Mouse (Mus musculus): ENCODE data around the gene Arhgap10.

Arhgap10 gene

GRCm38 (mm10) chr8:77520601-77521000, 2.8 kb upstream of the Arhgap10 start:
- in situ Hi-C loops (cut with MboI; ENCODE audit: unreplicated experiment in 2 of 2) = loop anchor here in 1 of 2 experiments (10.0 kb wide), 1 partner anchor 366 kb away; no protein-coding TSS in a partner anchor

- in situ Hi-C loops (cut with MboI; ENCODE audit: unreplicated experiment in 2 of 2) = no loop called here
Observed at GRCm38 (mm10) chr8:77518201-77519115, 705 bp upstream of the Arhgap10 start.

GRCm38 (mm10) chr8:77516845-77517244, 908 bp downstream of the Arhgap10 start:
- in situ Hi-C loops (cut with MboI; ENCODE audit: unreplicated experiment in 2 of 2) = no loop called here

GRCm38 (mm10) chr8:77515786-77516185, 2.0 kb downstream of the Arhgap10 start:
- in situ Hi-C loops (cut with MboI; ENCODE audit: unreplicated experiment in 2 of 2) = no loop called here

- in situ Hi-C loops (cut with MboI; ENCODE audit: unreplicated experiment in 2 of 2) = no loop called here
Observed at GRCm38 (mm10) chr8:77515201-77515600, 2.6 kb downstream of the Arhgap10 start.

GRCm38 (mm10) chr8:77511750-77512493, 5.8 kb downstream of the Arhgap10 start:
- in situ Hi-C loops (cut with MboI; ENCODE audit: unreplicated experiment in 2 of 2) = no loop called here

GRCm38 (mm10) chr8:77510426-77510825, 7.3 kb downstream of the Arhgap10 start:
- in situ Hi-C loops (cut with MboI; ENCODE audit: unreplicated experiment in 2 of 2) = no loop called here

GRCm38 (mm10) chr8:77509044-77509443, 8.7 kb downstream of the Arhgap10 start:
- in situ Hi-C loops (cut with MboI; ENCODE audit: unreplicated experiment in 2 of 2) = no loop called here

- in situ Hi-C loops (cut with MboI; ENCODE audit: unreplicated experiment in 2 of 2) = no loop called here
Observed at GRCm38 (mm10) chr8:77507510-77508035, 10.2 kb downstream of the Arhgap10 start.

- in situ Hi-C loops (cut with MboI; ENCODE audit: unreplicated experiment in 2 of 2) = no loop called here
Observed at GRCm38 (mm10) chr8:77506539-77506938, 11.2 kb downstream of the Arhgap10 start.

GRCm38 (mm10) chr8:77502547-77502946, 15.2 kb downstream of the Arhgap10 start:
- in situ Hi-C loops (cut with MboI; ENCODE audit: unreplicated experiment in 2 of 2) = no loop called here

GRCm38 (mm10) chr8:77501131-77501530, 16.6 kb downstream of the Arhgap10 start:
- in situ Hi-C loops (cut with MboI; ENCODE audit: unreplicated experiment in 2 of 2) = no loop called here

GRCm38 (mm10) chr8:77500264-77500663, 17.5 kb downstream of the Arhgap10 start:
- in situ Hi-C loops (cut with MboI; ENCODE audit: unreplicated experiment in 2 of 2) = no loop called here

GRCm38 (mm10) chr8:77497442-77497841, 20.3 kb downstream of the Arhgap10 start:
- in situ Hi-C loops (cut with MboI; ENCODE audit: unreplicated experiment in 2 of 2) = no loop called here

GRCm38 (mm10) chr8:77496253-77496652, 21.5 kb downstream of the Arhgap10 start:
- in situ Hi-C loops (cut with MboI; ENCODE audit: unreplicated experiment in 2 of 2) = no loop called here

GRCm38 (mm10) chr8:77494376-77495328, 23.1 kb downstream of the Arhgap10 start:
- in situ Hi-C loops (cut with MboI; ENCODE audit: unreplicated experiment in 2 of 2) = no loop called here

GRCm38 (mm10) chr8:77492356-77493058, 25.2 kb downstream of the Arhgap10 start:
- in situ Hi-C loops (cut with MboI; ENCODE audit: unreplicated experiment in 2 of 2) = no loop called here

GRCm38 (mm10) chr8:77491231-77491923, 26.4 kb downstream of the Arhgap10 start:
- in situ Hi-C loops (cut with MboI; ENCODE audit: unreplicated experiment in 2 of 2) = no loop called here
